Mouse (Mus musculus) CH12.LX (cell line): ENCODE data around the gene Il5. TPM values are rescaled to one million over a fixed set of nuclear protein-coding genes. Genes with fewer than 3 reads are reported as not detected.

Source experiments
- DNase-seq: peaks from one replicate; pipeline ENCODE4 v3.0.0-alpha.2; 2013; ENCODE audit errors: extremely low read depth
- H3K27ac ChIP-seq: 2 replicates; pipeline ENCODE4 v1.5.1; 2012; ENCODE audit warnings: low read depth, mild to moderate bottlenecking, control low read depth, moderate library complexity; ENCODE audit not compliant: insufficient read depth
- H3K27me3 ChIP-seq: replicated peaks from 2 replicates; pipeline ENCODE3; 2012; ENCODE audit warnings: inconsistent platforms
- H3K36me3 ChIP-seq, 2 experiments: replicated peaks in 1 of 2; 2 replicates each; pipeline versions ENCODE3 to v1.6.1; 2012; ENCODE audit warnings: inconsistent platforms in 1 of 2, low read length in 1 of 2, mild to moderate bottlenecking in 1 of 2, mixed read lengths in 1 of 2, moderate library complexity in 1 of 2; ENCODE audit not compliant: control insufficient read depth in 1 of 2, insufficient read depth in 1 of 2
- H3K4me1 ChIP-seq, 2 experiments: 2 replicates each; pipeline ENCODE4 v1.6.1; 2012; ENCODE audit warnings: inconsistent platforms in 1 of 2, moderate library complexity in 1 of 2; ENCODE audit not compliant: insufficient read depth in 2 of 2, control insufficient read depth in 1 of 2
- H3K4me2 ChIP-seq: 2 replicates; pipeline ENCODE4 v1.6.1; 2012; ENCODE audit warnings: low read depth, mild to moderate bottlenecking, control low read depth; ENCODE audit not compliant: poor library complexity, insufficient read depth, severe bottlenecking
- H3K4me3 ChIP-seq, 3 experiments: fragments of 150-350 bp in 1 of 3; sonication (generic) in 1 of 3; replicated peaks in 1 of 3; 2 replicates each; pipeline versions ENCODE3 to v1.5.1; 2011 to 2012; ENCODE audit warnings: low read depth in 2 of 3, low read length in 2 of 3, mild to moderate bottlenecking in 2 of 3, moderate library complexity in 2 of 3, control low read depth in 1 of 3, improper control_type of control experiment in 1 of 3, inconsistent platforms in 1 of 3, mixed read lengths in 1 of 3; ENCODE audit not compliant: poor library complexity in 1 of 3
- H3K79me2 ChIP-seq: replicated peaks from 2 replicates; pipeline ENCODE4 v1.6.1; 2012; ENCODE audit warnings: mild to moderate bottlenecking, moderate library complexity; ENCODE audit not compliant: control insufficient read depth, poor library complexity, insufficient read depth, severe bottlenecking; ENCODE audit errors: extremely low read depth
- H3K9ac ChIP-seq: 2 replicates; pipeline ENCODE4 v1.6.1; 2012; ENCODE audit warnings: low read depth, mild to moderate bottlenecking, control low read depth, moderate library complexity; ENCODE audit not compliant: insufficient read depth
- H3K9me3 ChIP-seq: replicated peaks from 2 replicates; pipeline ENCODE3; 2012; ENCODE audit warnings: low read length, inconsistent platforms, mixed read lengths
- BHLHE40 ChIP-seq: IDR thresholded peaks from 2 replicates; pipeline ENCODE4 v1.6.1; 2011; ENCODE audit warnings: mild to moderate bottlenecking, low read depth, low read length, improper control_type of control experiment
- CHD1 ChIP-seq: IDR thresholded peaks from 2 replicates; pipeline ENCODE4 v1.6.1; 2012; ENCODE audit warnings: low read depth, low read length, improper control_type of control experiment, inconsistent platforms
- CHD2 ChIP-seq: IDR thresholded peaks from 2 replicates; pipeline ENCODE4 v1.6.1; 2011; ENCODE audit warnings: low read length, improper control_type of control experiment
- CTCF ChIP-seq, 2 experiments: IDR thresholded peaks in 1 of 2; conservative IDR thresholded peaks in 1 of 2; 2 replicates each; pipeline ENCODE4 v1.5.1; 2011 to 2012; ENCODE audit warnings: low read depth in 2 of 2, low read length in 2 of 2, improper control_type of control experiment in 1 of 2, inconsistent platforms in 1 of 2, mild to moderate bottlenecking in 1 of 2, moderate library complexity in 1 of 2
- E2F4 ChIP-seq: IDR thresholded peaks from 2 replicates; pipeline ENCODE4 v1.6.1; 2011; ENCODE audit warnings: low read depth, low read length, improper control_type of control experiment; ENCODE audit not compliant: insufficient replicate concordance
- ELF1 ChIP-seq: IDR thresholded peaks from 2 replicates; pipeline ENCODE4 v1.6.1; 2014; ENCODE audit warnings: low read depth, mild to moderate bottlenecking, inconsistent platforms, low read length, improper control_type of control experiment
- EP300 ChIP-seq: IDR thresholded peaks from 2 replicates; pipeline ENCODE4 v1.6.1; 2011; ENCODE audit warnings: low read length, improper control_type of control experiment
- ETS1 ChIP-seq: conservative IDR thresholded peaks from 2 replicates; pipeline ENCODE4 v1.6.1; 2012; ENCODE audit warnings: low read depth, mild to moderate bottlenecking, inconsistent platforms, low read length, improper control_type of control experiment, moderate library complexity
- GABPA ChIP-seq: IDR thresholded peaks from 2 replicates; pipeline ENCODE4 v1.6.1; 2012; ENCODE audit warnings: low read depth, low read length, improper control_type of control experiment, inconsistent platforms; ENCODE audit not compliant: insufficient replicate concordance
- HCFC1 ChIP-seq: IDR thresholded peaks from 2 replicates; pipeline ENCODE4 v1.6.1; 2012; ENCODE audit warnings: low read depth, mild to moderate bottlenecking, inconsistent platforms, low read length, improper control_type of control experiment
- IRF4 ChIP-seq: IDR thresholded peaks from 2 replicates; pipeline ENCODE4 v1.6.1; 2014; ENCODE audit warnings: low read depth, mild to moderate bottlenecking, inconsistent platforms, low read length, improper control_type of control experiment
- JUN ChIP-seq: IDR thresholded peaks from 2 replicates; pipeline ENCODE4 v1.6.1; 2011; ENCODE audit warnings: low read depth, mild to moderate bottlenecking, low read length, improper control_type of control experiment, moderate library complexity; ENCODE audit not compliant: insufficient read depth
- JUND ChIP-seq: conservative IDR thresholded peaks from 2 replicates; pipeline ENCODE4 v1.6.1; 2011; ENCODE audit warnings: low read depth, low read length, improper control_type of control experiment
- KAT2A ChIP-seq: IDR thresholded peaks from 2 replicates; pipeline ENCODE4 v1.6.1; 2012; ENCODE audit warnings: low read length, improper control_type of control experiment, inconsistent platforms; ENCODE audit not compliant: insufficient replicate concordance
- MAFK ChIP-seq: IDR thresholded peaks from 2 replicates; pipeline ENCODE4 v1.6.1; 2011; ENCODE audit warnings: low read length, improper control_type of control experiment; ENCODE audit not compliant: insufficient replicate concordance
- MAX ChIP-seq: IDR thresholded peaks from 2 replicates; pipeline ENCODE4 v1.6.1; 2011; ENCODE audit warnings: low read length, improper control_type of control experiment
- MAZ ChIP-seq: IDR thresholded peaks from 2 replicates; pipeline ENCODE4 v1.6.1; 2012; ENCODE audit warnings: low read depth, mild to moderate bottlenecking, inconsistent platforms, low read length, improper control_type of control experiment, moderate library complexity
- MEF2A ChIP-seq: IDR thresholded peaks from 2 replicates; pipeline ENCODE4 v1.6.1; 2014; ENCODE audit warnings: low read depth, mild to moderate bottlenecking, inconsistent platforms, low read length, improper control_type of control experiment, borderline replicate concordance
- MXI1 ChIP-seq: IDR thresholded peaks from 2 replicates; pipeline ENCODE4 v1.6.1; 2011; ENCODE audit warnings: mild to moderate bottlenecking, low read depth, low read length, improper control_type of control experiment
- MYC ChIP-seq: IDR thresholded peaks from 2 replicates; pipeline ENCODE4 v1.6.1; 2011; ENCODE audit warnings: low read depth, mild to moderate bottlenecking, improper control_type of control experiment, low read length
- NELFE ChIP-seq: IDR thresholded peaks from 2 replicates; pipeline ENCODE4 v1.6.1; 2011; ENCODE audit warnings: low read depth, low read length, improper control_type of control experiment
- NRF1 ChIP-seq: IDR thresholded peaks from 2 replicates; pipeline ENCODE4 v1.6.1; 2014; ENCODE audit warnings: low read depth, mild to moderate bottlenecking, inconsistent platforms, low read length, improper control_type of control experiment, moderate library complexity
- PAX5 ChIP-seq: IDR thresholded peaks from 2 replicates; pipeline ENCODE4 v1.6.1; 2012; ENCODE audit warnings: low read length, inconsistent platforms, mixed read lengths
- POLR2A ChIP-seq: IDR thresholded peaks from 2 replicates; pipeline ENCODE4 v1.6.1; 2011; ENCODE audit warnings: low read depth, mild to moderate bottlenecking, improper control_type of control experiment, low read length
- POLR2AphosphoS2 ChIP-seq: IDR thresholded peaks from 2 replicates; pipeline ENCODE4 v1.6.1; 2011; ENCODE audit warnings: low read depth, low read length, improper control_type of control experiment
- RAD21 ChIP-seq: IDR thresholded peaks from 2 replicates; pipeline ENCODE4 v1.6.1; 2011; ENCODE audit warnings: low read depth, mild to moderate bottlenecking, low read length, improper control_type of control experiment, moderate library complexity
- RCOR1 ChIP-seq: conservative IDR thresholded peaks from 2 replicates; pipeline ENCODE4 v1.6.1; 2012; ENCODE audit warnings: low read depth, mild to moderate bottlenecking, inconsistent platforms, low read length, improper control_type of control experiment
- SIN3A ChIP-seq: IDR thresholded peaks from 2 replicates; pipeline ENCODE4 v1.6.1; 2012; ENCODE audit warnings: low read length, improper control_type of control experiment, inconsistent platforms
- SMC3 ChIP-seq: IDR thresholded peaks from 2 replicates; pipeline ENCODE4 v1.6.1; 2011; ENCODE audit warnings: low read depth, low read length, improper control_type of control experiment
- TBP ChIP-seq: conservative IDR thresholded peaks from 2 replicates; pipeline ENCODE4 v1.6.1; 2011; ENCODE audit warnings: low read depth, low read length, improper control_type of control experiment
- TCF12 ChIP-seq: IDR thresholded peaks from 2 replicates; pipeline ENCODE4 v1.6.1; 2014; ENCODE audit warnings: low read depth, mild to moderate bottlenecking, inconsistent platforms, low read length, improper control_type of control experiment
- UBTF ChIP-seq: IDR thresholded peaks from 2 replicates; pipeline ENCODE4 v1.6.1; 2012; ENCODE audit warnings: low read depth, mild to moderate bottlenecking, inconsistent platforms, low read length, improper control_type of control experiment, moderate library complexity
- USF1 ChIP-seq: IDR thresholded peaks from 2 replicates; pipeline ENCODE4 v1.6.1; 2014; ENCODE audit warnings: low read depth, mild to moderate bottlenecking, inconsistent platforms, low read length, improper control_type of control experiment
- USF2 ChIP-seq: conservative IDR thresholded peaks from 2 replicates; pipeline ENCODE4 v1.6.1; 2011; ENCODE audit warnings: low read depth, low read length, improper control_type of control experiment
- ZC3H11A ChIP-seq: IDR thresholded peaks from 2 replicates; pipeline ENCODE4 v1.6.1; 2012; ENCODE audit warnings: low read depth, mild to moderate bottlenecking, inconsistent platforms, low read length, improper control_type of control experiment
- ZKSCAN1 ChIP-seq: IDR thresholded peaks from 2 replicates; pipeline ENCODE4 v1.6.1; 2012; ENCODE audit warnings: low read depth, inconsistent platforms, low read length, improper control_type of control experiment, borderline replicate concordance
- ZMIZ1 ChIP-seq: IDR thresholded peaks from 2 replicates; pipeline ENCODE4 v1.6.1; 2012; ENCODE audit warnings: low read depth, mild to moderate bottlenecking, inconsistent platforms, low read length, improper control_type of control experiment
- ZNF384 ChIP-seq: IDR thresholded peaks from 2 replicates; pipeline ENCODE4 v1.6.1; 2012; ENCODE audit warnings: low read depth, low read length, improper control_type of control experiment, inconsistent platforms
- dilution Hi-C: fragments of 300-500 bp; cut with MboI; formaldehyde crosslinking; loops from 2 replicates; pipeline ENCODE4 v1.14.3; 2020; ENCODE audit warnings: low sequenced_read_pairs; ENCODE audit not compliant: extremely low pct_unique_long_range_greater_than_20kb, extremely low pct_ligation_motif_present
- in situ Hi-C: fragments of 300-500 bp; cut with MboI; formaldehyde crosslinking; loops from 3 replicates; pipeline ENCODE4 v1.14.3; 2019; ENCODE audit warnings: low sequenced_read_pairs, low pct_ligation_motif_present, low pct_unique_long_range_greater_than_20kb, mixed read lengths
- polyA plus RNA-seq: library from polyadenylated mRNA; unstranded; fragments of >175 nt; gene quantifications from 2 replicates; pipeline ENCODE4 v1.2.1, GENCODE M21; 2012; ENCODE audit warnings: low read depth; ENCODE audit not compliant: insufficient read length
- total RNA-seq, 2 experiments: library from RNA; depleted of rRNA; stranded (reverse); fragments of 300-350 nt in 1 of 2; fragments of >200 nt in 1 of 2; gene quantifications; 2 replicates each; pipeline ENCODE4 v1.2.3; 2012 to 2014

Il5 gene
- total and polyA plus RNA-seq, 3 experiments = not detected

GRCm38 (mm10) chr11:53763496-53764140 lies 43.0 kb downstream of the Il5 start:
- Histone ChIP-seq H3K9me3 (no peaks in the 10 kb centered on the region), H3K27ac (peak overlapping the region; percentile 77)
- TF ChIP-seq POLR2AphosphoS2 = peak; percentile 84; the same call in 1 of the 2 replicates
- TF ChIP-seq CHD1 = peak; percentile 93
- TF ChIP-seq E2F4 = 0 out of 2 replicates have a peak, but pooled peaks have one; percentile 8
- TF ChIP-seq MAFK = peak; percentile 56; the same call in 1 of the 2 replicates
- 0 out of 2 replicates have a peak, but pooled peaks have one; percentile 33 for TF ChIP-seq MYC
- no peak for TF ChIP-seq USF2
- TF ChIP-seq TCF12 = peak; percentile 96
- 0 out of 2 replicates have a peak, but pooled peaks have one; percentile 42 for TF ChIP-seq TBP
- peak; percentile 56 for TF ChIP-seq NRF1
- TF ChIP-seq ZKSCAN1 = no peak
- no peak for TF ChIP-seq JUND
- TF ChIP-seq CTCF (conservative IDR thresholded peaks at IDR 0.05 in 1 of 2, IDR thresholded peaks at IDR 0.05 in 1 of 2; ENCODE audit: low read depth in 2 of 2, low read length in 2 of 2) = peak in 1 of 2 experiments; percentile 59; a peak in 2 of 4 replicates
- TF ChIP-seq CHD2 = peak; percentile 93
- TF ChIP-seq ETS1 = peak; percentile 92
- TF ChIP-seq HCFC1 = peak; percentile 70
- 0 out of 2 replicates have a peak, but pooled peaks have one; percentile 63 for TF ChIP-seq KAT2A
- peak; percentile 79; the same call in 1 of the 2 replicates for TF ChIP-seq MXI1
- TF ChIP-seq EP300 = peak; percentile 75
- TF ChIP-seq MAZ = peak; percentile 96
- TF ChIP-seq ZMIZ1 = peak; percentile 75; the same call in 1 of the 2 replicates
- peak; percentile 44; the same call in 1 of the 2 replicates for TF ChIP-seq MAX
- TF ChIP-seq ZC3H11A = no peak
- peak; percentile 45 for TF ChIP-seq USF1
- peak; percentile 84 for TF ChIP-seq RCOR1
- TF ChIP-seq ZNF384 = peak; percentile 22; the same call in 1 of the 2 replicates
- peak; percentile 61 for TF ChIP-seq NELFE
- peak; percentile 91 for TF ChIP-seq MEF2A
- peak; percentile 56 for TF ChIP-seq SMC3
- TF ChIP-seq IRF4 = peak; percentile 96
- no peak for TF ChIP-seq PAX5
- peak; percentile 94 for TF ChIP-seq SIN3A
- TF ChIP-seq BHLHE40 = peak; percentile 98
- peak; percentile 71 for TF ChIP-seq POLR2A
- peak; percentile 21 for TF ChIP-seq RAD21
- TF ChIP-seq JUN = no peak
- TF ChIP-seq ELF1 = peak; percentile 78
- TF ChIP-seq GABPA = no peak
- peak; percentile 93 for TF ChIP-seq UBTF
- TF ChIP-seq, all 38 proteins: peak for 31
- Histone ChIP-seq H3K4me1 (peaks cover 30 to 87% of the 10 kb centered on the region in 2 experiments), H3K27me3 (peaks cover 7% of the 10 kb centered on the region), H3K9ac (peak overlapping the region; percentile 73), H3K4me2 (peak overlapping the region; percentile 75), H3K79me2 (no peaks in the 10 kb centered on the region), H3K36me3 (no peaks in the 10 kb centered on the region), H3K4me3 (peak overlapping the region; percentile 42 to 58 (median 51))
- in situ Hi-C loops (loop anchor here (5.0 kb wide), 2 partner anchors 34 to 79 kb away; no protein-coding TSS in a partner anchor), dilution Hi-C loops (no loop called here)
- DNase-seq = peak; percentile 90
